Mouse (Mus musculus): ENCODE data around the gene S100a4. TPM values are rescaled to one million over a fixed set of nuclear protein-coding genes. Genes with fewer than 3 reads are reported as not detected.

S100a4 gene
- total and polyA plus RNA-seq, 2 experiments from 2014 or later = 2.1 to 2.8 TPM

DNA sequence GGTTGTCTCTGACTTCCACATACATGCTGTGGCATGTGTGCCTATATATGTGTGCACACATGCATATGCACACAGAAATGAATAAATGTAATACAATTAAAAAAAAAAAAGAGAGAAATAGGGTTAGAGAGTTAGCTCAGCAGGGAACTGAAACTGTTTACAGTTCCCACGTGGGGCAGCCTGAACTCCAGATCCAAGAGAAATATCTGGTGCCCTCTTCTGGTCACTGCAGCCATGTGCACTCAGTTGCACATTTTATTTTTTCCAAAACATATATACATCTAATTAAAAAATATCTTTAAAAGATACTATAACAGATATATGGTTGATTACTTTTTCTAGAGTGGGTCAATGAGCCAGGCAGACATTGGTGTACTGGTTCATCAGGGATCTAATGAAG, 14.0 kb downstream of the S100a4 start:
- Histone ChIP-seq H3K27ac (ENCODE audit: low read depth, low read length) (no peak overlapping the region), H3K9me3 (ENCODE audit: low read length) (no peaks in the 10 kb centered on the region), H3K27me3 (ENCODE audit: insufficient read depth, low read length) (no peaks in the 10 kb centered on the region), H3K4me1 (ENCODE audit: insufficient read depth) (0 out of 2 replicates have a peak, but pooled peaks cover 3% of the 10 kb centered on the region), H3K4me3 (ENCODE audit: low read depth, low read length) (no peak overlapping the region), H3K36me3 (ENCODE audit: insufficient read depth) (no peaks in the 10 kb centered on the region), H3K4me2 (ENCODE audit: low read depth) (no peak overlapping the region), H3K9ac (no peak overlapping the region)
- no peak for TF ChIP-seq CTCF (IDR thresholded peaks at IDR 0.05; ENCODE audit: low read depth)
- 14% methylated on average over 1 of the region's 1 CpGs for WGBS
- DNase-seq (no peak), ATAC-seq (no peak)

GRCm38 (mm10) chr3:90621552-90621951, 18.0 kb downstream of the S100a4 start:
- Histone ChIP-seq H3K4me2 (ENCODE audit: low read depth) (no peak overlapping the region), H3K36me3 (ENCODE audit: insufficient read depth) (no peaks in the 10 kb centered on the region), H3K4me3 (ENCODE audit: low read depth, low read length) (no peak overlapping the region), H3K27me3 (ENCODE audit: insufficient read depth, low read length) (no peaks in the 10 kb centered on the region), H3K9ac (no peak overlapping the region), H3K9me3 (ENCODE audit: low read length) (no peaks in the 10 kb centered on the region), H3K27ac (ENCODE audit: low read depth, low read length) (no peak overlapping the region), H3K4me1 (ENCODE audit: insufficient read depth) (peaks cover 10% of the 10 kb centered on the region; the same call in 1 of the 2 replicates)
- DNase-seq = no peak
- no peak for TF ChIP-seq CTCF (IDR thresholded peaks at IDR 0.05; ENCODE audit: low read depth)
- ATAC-seq = no peak
- 55% methylated on average over 7 of the region's 7 CpGs for WGBS

DNA sequence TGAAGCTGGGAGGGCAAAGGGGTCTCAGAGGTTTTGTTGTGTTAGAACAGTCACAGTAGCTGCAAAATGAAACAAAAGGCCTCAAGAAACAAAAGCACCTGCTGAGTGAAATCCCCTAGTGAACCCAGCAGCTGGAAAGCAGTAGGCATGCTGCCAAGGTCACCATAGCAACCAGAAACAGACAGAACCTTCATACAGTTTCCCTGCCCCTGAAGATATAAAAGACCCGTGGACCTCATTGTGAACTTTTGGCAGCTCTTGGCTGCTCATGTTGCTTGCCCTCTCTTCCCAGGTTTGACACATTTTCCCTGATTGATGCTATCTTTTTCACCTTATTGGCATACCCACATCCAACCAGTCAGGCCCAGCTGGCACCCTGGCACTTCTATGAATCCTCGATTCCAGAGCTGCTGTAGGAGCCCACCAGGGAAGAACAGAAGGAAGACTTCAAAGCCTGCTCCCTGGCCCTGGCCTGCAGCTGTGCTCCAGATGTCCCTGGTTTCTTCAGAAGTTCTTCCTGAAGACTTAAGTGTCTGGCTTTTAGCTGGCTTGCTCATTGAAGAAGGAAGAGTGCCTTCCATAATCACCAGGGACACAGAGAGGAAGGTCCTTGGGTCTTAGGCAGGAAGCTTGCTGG, 20.0 kb downstream of the S100a4 start:
- DNase-seq (peak; percentile 79), ATAC-seq (peak; percentile 76)
- WGBS = 2% methylated on average over 2 of the region's 2 CpGs
- Histone ChIP-seq H3K9me3 (ENCODE audit: low read length) (no peaks in the 10 kb centered on the region), H3K4me3 (ENCODE audit: low read depth, low read length) (no peak overlapping the region), H3K36me3 (ENCODE audit: insufficient read depth) (no peaks in the 10 kb centered on the region), H3K4me1 (ENCODE audit: insufficient read depth) (peaks cover 10% of the 10 kb centered on the region; the same call in 1 of the 2 replicates), H3K27me3 (ENCODE audit: insufficient read depth, low read length) (no peaks in the 10 kb centered on the region), H3K9ac (no peak overlapping the region), H3K4me2 (ENCODE audit: low read depth) (no peak overlapping the region), H3K27ac (ENCODE audit: low read depth, low read length) (no peak overlapping the region)
- no peak for TF ChIP-seq CTCF (IDR thresholded peaks at IDR 0.05; ENCODE audit: low read depth)

GRCm38 (mm10) chr3:90625496-90625895, 21.9 kb downstream of the S100a4 start:
- no peak overlapping the region for H3K4me2 ChIP-seq (ENCODE audit: low read depth)
- TF ChIP-seq CTCF (IDR thresholded peaks at IDR 0.05; ENCODE audit: low read depth) = no peak
- H3K27ac ChIP-seq (ENCODE audit: low read depth, low read length) = no peak overlapping the region
- ATAC-seq (no peak), DNase-seq (no peak)
- no peak overlapping the region for H3K4me3 ChIP-seq (ENCODE audit: low read depth, low read length)
- 79% methylated on average over 5 of the region's 5 CpGs for WGBS
- no peaks in the 10 kb centered on the region for H3K27me3 ChIP-seq (ENCODE audit: insufficient read depth, low read length)
- no peaks in the 10 kb centered on the region for H3K9me3 ChIP-seq (ENCODE audit: low read length)
- H3K36me3 ChIP-seq (ENCODE audit: insufficient read depth) = no peaks in the 10 kb centered on the region
- no peak overlapping the region for H3K9ac ChIP-seq
- H3K4me1 ChIP-seq (ENCODE audit: insufficient read depth) = peaks cover 10% of the 10 kb centered on the region; the same call in 1 of the 2 replicates

DNA sequence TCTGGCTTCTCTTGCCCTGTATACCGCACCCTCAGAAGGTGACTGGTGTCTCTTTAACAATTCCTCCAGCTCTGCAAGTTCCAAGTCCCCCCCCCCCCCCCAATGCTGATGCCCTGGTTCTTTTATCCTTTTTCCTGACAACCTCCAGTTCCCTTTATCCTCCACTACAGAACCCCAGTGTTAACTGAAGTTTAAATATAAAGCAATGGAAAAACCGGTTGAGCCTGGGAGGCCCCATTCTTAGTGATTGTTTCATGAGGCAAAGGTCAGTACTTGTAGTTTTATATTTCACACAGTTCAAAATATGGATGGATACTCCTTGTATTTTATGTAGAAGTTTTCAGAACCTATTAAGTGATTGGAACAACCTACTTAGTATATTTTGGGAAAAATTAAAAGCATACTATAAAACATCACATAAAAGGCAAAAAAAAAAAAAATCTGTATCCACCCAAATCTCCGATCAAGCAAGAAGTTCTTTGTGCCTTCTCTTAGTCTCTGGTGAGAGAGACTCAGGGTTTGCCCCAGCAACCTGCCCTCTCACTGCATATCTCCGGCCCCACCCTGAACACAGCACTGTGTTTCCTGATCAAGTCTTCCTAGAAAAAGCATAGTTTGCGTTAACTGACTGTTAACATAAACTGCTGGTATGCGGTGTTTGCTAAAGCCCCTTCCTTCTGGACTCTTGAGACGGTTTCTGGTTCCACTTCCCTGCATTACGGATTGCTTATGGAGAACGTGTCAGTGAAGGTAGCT, 22.9 kb downstream of the S100a4 start:
- H3K4me2 ChIP-seq (ENCODE audit: low read depth) = no peak overlapping the region
- DNase-seq (no peak), ATAC-seq (no peak)
- H3K27ac ChIP-seq (ENCODE audit: low read depth, low read length) = no peak overlapping the region
- no peaks in the 10 kb centered on the region for H3K27me3 ChIP-seq (ENCODE audit: insufficient read depth, low read length)
- H3K9ac ChIP-seq = no peak overlapping the region
- no peak overlapping the region for H3K4me3 ChIP-seq (ENCODE audit: low read depth, low read length)
- H3K9me3 ChIP-seq (ENCODE audit: low read length) = no peaks in the 10 kb centered on the region
- H3K36me3 ChIP-seq (ENCODE audit: insufficient read depth) = no peaks in the 10 kb centered on the region
- H3K4me1 ChIP-seq (ENCODE audit: insufficient read depth) = peaks cover 10% of the 10 kb centered on the region; the same call in 1 of the 2 replicates
- TF ChIP-seq CTCF (IDR thresholded peaks at IDR 0.05; ENCODE audit: low read depth) = no peak
- 79% methylated on average over 9 of the region's 9 CpGs for WGBS

DNA sequence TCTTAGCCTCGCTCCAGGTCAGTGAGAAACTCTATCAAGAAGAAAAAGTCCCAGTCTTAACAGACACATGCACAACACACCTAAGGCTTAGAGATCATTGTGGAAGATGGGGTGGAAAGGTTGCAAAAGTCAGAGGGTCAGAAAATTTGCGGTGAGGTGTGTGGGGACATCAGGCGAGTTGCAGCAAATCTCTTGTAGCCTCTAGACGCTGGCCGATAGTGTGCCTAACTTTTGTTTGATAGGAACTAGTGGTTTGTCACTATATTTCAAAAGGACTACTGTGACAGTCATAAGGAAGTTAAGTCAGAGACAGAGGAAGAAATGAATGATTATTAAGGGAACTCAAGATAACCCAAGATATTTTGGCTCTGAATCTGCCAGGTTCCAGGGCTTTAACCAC, 23.8 kb downstream of the S100a4 start:
- ATAC-seq (no peak), DNase-seq (no peak)
- Histone ChIP-seq H3K9me3 (ENCODE audit: low read length) (no peaks in the 10 kb centered on the region), H3K4me3 (ENCODE audit: low read depth, low read length) (no peak overlapping the region), H3K4me2 (ENCODE audit: low read depth) (no peak overlapping the region), H3K9ac (no peak overlapping the region), H3K36me3 (ENCODE audit: insufficient read depth) (no peaks in the 10 kb centered on the region), H3K27ac (ENCODE audit: low read depth, low read length) (no peak overlapping the region), H3K4me1 (ENCODE audit: insufficient read depth) (peaks cover 10% of the 10 kb centered on the region; the same call in 1 of the 2 replicates), H3K27me3 (ENCODE audit: insufficient read depth, low read length) (no peaks in the 10 kb centered on the region)
- 96% methylated on average over 5 of the region's 5 CpGs for WGBS
- TF ChIP-seq CTCF (IDR thresholded peaks at IDR 0.05; ENCODE audit: low read depth) = no peak

GRCm38 (mm10) chr3:90627807-90628206, 24.2 kb downstream of the S100a4 start:
- Histone ChIP-seq H3K4me3 (ENCODE audit: low read depth, low read length) (no peak overlapping the region), H3K36me3 (ENCODE audit: insufficient read depth) (no peaks in the 10 kb centered on the region), H3K9ac (no peak overlapping the region), H3K4me2 (ENCODE audit: low read depth) (no peak overlapping the region), H3K27ac (ENCODE audit: low read depth, low read length) (no peak overlapping the region), H3K27me3 (ENCODE audit: insufficient read depth, low read length) (no peaks in the 10 kb centered on the region), H3K9me3 (ENCODE audit: low read length) (no peaks in the 10 kb centered on the region), H3K4me1 (ENCODE audit: insufficient read depth) (peaks cover 10% of the 10 kb centered on the region; the same call in 1 of the 2 replicates)
- TF ChIP-seq CTCF (IDR thresholded peaks at IDR 0.05; ENCODE audit: low read depth) = peak; percentile 68
- 59% methylated on average over 4 of the region's 4 CpGs for WGBS
- DNase-seq = no peak
- peak; percentile 48; the same call in 1 of the 2 replicates for ATAC-seq
